Mouse (Mus musculus) cerebellum, adult 2 months (tissue): ENCODE measurements around the gene Spdye4c. TPM values are rescaled to one million over a fixed set of nuclear protein-coding genes. Genes with fewer than 3 reads are reported as not detected.

Experiments used
- DNase-seq, 2 experiments: peaks; one replicate each; pipeline ENCODE4 v3.0.0; 2021
- H3K27ac ChIP-seq: fragments of 200-500 bp; 2 replicates; pipeline ENCODE4 v1.5.1; 2012; ENCODE audit warnings: low read length, control low read depth, inconsistent platforms; ENCODE audit not compliant: insufficient read depth
- H3K27me3 ChIP-seq: fragments of 200-500 bp; 2 replicates; pipeline ENCODE4 v1.6.1; 2012; ENCODE audit warnings: inconsistent platforms, mild to moderate bottlenecking, low read length, moderate library complexity; ENCODE audit not compliant: control insufficient read depth, insufficient read depth
- H3K4me1 ChIP-seq: fragments of 200-500 bp; 2 replicates; pipeline ENCODE4 v1.6.1; 2011; ENCODE audit warnings: low read length; ENCODE audit not compliant: control insufficient read depth, insufficient read depth
- H3K4me3 ChIP-seq: fragments of 200-500 bp; replicated peaks from 2 replicates; pipeline ENCODE3; 2011; ENCODE audit warnings: mild to moderate bottlenecking, low read depth, low read length, control low read depth; ENCODE audit not compliant: insufficient read depth
- CTCF ChIP-seq: fragments of 200-500 bp; IDR thresholded peaks from 2 replicates; pipeline ENCODE4 v1.5.1; 2011; ENCODE audit warnings: low read depth, mild to moderate bottlenecking, control low read depth, low read length, moderate library complexity, borderline replicate concordance; ENCODE audit not compliant: insufficient read depth
- POLR2A ChIP-seq: fragments of 200-500 bp; IDR thresholded peaks from 2 replicates; pipeline ENCODE4 v1.6.1; 2011; ENCODE audit warnings: low read length, control low read depth, borderline replicate concordance; ENCODE audit not compliant: insufficient read depth
- WGBS: fragments of 180-500 bp; shearing (Covaris S2); methylation state at CpG from one replicate; pipeline ENCODE4 v1.1.7; 2018; 5-methylcytosine and 5-hydroxymethylcytosine counted together
- polyA plus RNA-seq: library from polyadenylated mRNA; depleted of rRNA; stranded (reverse); fragments of >200 nt; gene quantifications from 2 replicates; pipeline ENCODE4 v1.2.3, GENCODE M21; 2012; rRNA removed

Gene Spdye4c
- polyA plus RNA-seq: not detected in 2 replicates

- Histone ChIP-seq H3K4me3 (no peak within 1 kb of the TSS), H3K27me3 (no peaks in the 10 kb centered on the region), H3K4me1 (no peaks in the 10 kb centered on the region), H3K27ac (no peak within 1 kb of the TSS)
- WGBS: 97% methylated on average over 3 of the region's 3 CpGs
- TF ChIP-seq CTCF: no peak
- TF ChIP-seq POLR2A: no peak
- no peak for DNase-seq
Observed at GRCm38 (mm10) chr2:128590909-128591308, at the start of gene Spdye4c. Gene Spdye4c (plus strand): TSS chr2:128591209.

GRCm38 (mm10) chr2:128543495-128543894 lies 47.5 kb upstream of the Spdye4c start:
- no peak overlapping the region for H3K27ac ChIP-seq
- DNase-seq: no peak
- H3K4me1 ChIP-seq: peaks cover 2% of the 10 kb centered on the region; the same call in 1 of the 2 replicates
- WGBS: 90% methylated on average over 8 of the region's 8 CpGs
- H3K4me3 ChIP-seq: no peak overlapping the region
- H3K27me3 ChIP-seq: no peaks in the 10 kb centered on the region
- no peak for TF ChIP-seq POLR2A
- no peak for TF ChIP-seq CTCF

DNA sequence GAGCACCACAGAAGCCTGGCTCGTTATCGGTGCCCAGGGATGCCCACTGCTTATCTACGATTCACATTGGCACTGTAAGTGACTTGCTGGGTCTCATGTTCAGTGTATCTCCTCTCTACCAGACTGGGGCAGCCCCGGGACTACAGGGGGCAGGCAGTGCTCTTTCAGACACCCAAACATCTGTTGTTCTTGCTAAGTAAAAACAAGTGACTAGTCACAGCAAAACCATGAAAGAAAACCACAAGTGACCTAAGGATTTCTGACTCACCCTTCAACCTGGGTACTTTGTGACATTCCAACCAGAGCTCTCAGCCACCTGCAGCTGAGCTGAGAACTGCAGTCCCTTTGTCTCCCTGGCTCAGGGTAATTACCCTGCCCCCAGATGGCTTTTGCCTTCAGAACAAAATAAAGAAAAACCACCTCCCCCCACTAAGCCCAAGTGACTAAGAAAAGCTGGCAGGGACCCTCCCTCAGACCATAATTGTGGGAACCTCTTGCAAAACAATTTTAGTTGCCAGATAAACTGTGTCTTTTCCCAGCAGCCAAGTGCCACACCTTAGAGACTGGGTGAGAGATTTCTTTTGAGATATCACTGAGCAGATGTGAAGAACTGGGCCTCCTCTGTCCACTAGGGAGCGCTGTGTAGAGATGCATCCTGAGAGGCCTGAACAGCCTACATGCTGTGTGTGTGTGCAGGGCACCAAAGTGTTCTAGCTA lies 46.4 kb upstream of the Spdye4c start:
- DNase-seq: no peak
- TF ChIP-seq CTCF: peak; percentile 19; the same call in 1 of the 2 replicates
- no peak for TF ChIP-seq POLR2A
- 44% methylated on average over 5 of the region's 5 CpGs for WGBS
- H3K27ac ChIP-seq: no peak overlapping the region
- peaks cover 2% of the 10 kb centered on the region; the same call in 1 of the 2 replicates for H3K4me1 ChIP-seq
- no peaks in the 10 kb centered on the region for H3K27me3 ChIP-seq
- H3K4me3 ChIP-seq: no peak overlapping the region

DNA sequence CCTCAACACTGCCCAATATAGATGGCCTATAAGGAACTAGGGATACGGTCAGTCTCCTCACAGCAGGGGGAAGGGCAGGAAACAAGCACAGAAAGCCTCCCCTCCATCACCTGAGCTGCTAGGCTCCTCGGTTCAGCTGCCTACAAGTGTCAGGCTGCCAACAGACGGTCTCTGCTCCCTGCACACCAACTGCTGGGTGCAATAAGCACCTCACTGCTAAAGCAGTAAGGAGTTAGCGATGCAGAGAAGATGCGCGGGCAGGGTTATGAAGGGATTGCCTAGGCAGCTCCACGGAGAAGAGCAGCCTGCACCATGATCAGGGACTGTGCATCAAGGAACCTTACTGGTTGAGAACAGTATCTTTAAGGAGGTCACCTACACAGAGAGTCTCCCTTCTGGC lies 45.6 kb upstream of the Spdye4c start:
- H3K27me3 ChIP-seq: no peaks in the 10 kb centered on the region
- TF ChIP-seq CTCF (no peak), POLR2A (no peak)
- WGBS: 47% methylated on average over 7 of the region's 7 CpGs

DNA sequence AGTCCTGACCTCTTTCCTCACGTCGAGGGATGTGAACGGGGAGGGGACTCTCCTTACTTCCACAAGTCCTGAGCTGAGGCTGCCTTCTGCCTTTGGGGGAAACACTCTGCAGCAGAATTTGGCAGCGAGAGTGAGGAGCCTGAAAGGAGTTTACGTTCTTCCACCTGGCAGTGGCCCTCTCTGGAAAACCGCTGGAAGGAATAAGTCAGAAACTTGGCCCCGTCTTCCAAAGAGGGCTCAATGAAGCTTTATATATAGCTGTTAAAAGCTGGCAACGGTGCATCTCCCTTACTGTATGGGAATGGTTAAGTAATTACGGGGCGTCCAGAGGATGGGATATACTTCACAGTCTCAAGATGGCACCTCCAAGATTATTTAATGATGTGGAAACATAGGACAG lies 43.9 kb upstream of the Spdye4c start:
- H3K27ac ChIP-seq: no peak overlapping the region
- 75% methylated on average over 10 of the region's 10 CpGs for WGBS
- no peak for TF ChIP-seq POLR2A
- no peak for TF ChIP-seq CTCF
- DNase-seq: no peak
- H3K4me3 ChIP-seq: no peak overlapping the region
- H3K27me3 ChIP-seq: no peaks in the 10 kb centered on the region
- H3K4me1 ChIP-seq: peaks cover 2% of the 10 kb centered on the region; the same call in 1 of the 2 replicates

More for the DNA sequence above, 45.6 kb upstream of the Spdye4c start:
- DNase-seq: no peak
- Histone ChIP-seq H3K27ac (no peak overlapping the region), H3K4me3 (no peak overlapping the region), H3K4me1 (peaks cover 2% of the 10 kb centered on the region; the same call in 1 of the 2 replicates)

DNA sequence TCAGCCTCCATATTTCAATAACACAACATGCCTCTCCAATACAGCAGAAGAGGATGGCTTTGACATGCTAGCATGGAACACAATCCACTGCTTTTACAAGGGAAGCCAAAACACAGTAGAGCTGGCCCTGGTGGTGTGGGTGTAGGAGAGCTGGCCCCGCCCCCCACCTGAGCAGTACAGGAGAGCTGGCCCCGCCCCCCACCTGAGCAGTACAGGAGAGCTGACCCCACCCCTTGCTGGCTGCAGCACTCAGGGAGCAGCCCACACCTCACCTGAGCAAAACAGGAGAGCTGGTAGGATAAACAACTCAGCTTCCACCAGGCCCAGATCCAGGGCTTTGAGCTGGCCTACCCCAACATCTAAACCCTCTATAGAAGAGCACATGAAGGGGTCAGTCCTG lies 42.7 kb upstream of the Spdye4c start:
- peaks cover 2% of the 10 kb centered on the region; the same call in 1 of the 2 replicates for H3K4me1 ChIP-seq
- H3K27me3 ChIP-seq: no peaks in the 10 kb centered on the region
- 75% methylated on average over 2 of the region's 2 CpGs for WGBS
- DNase-seq: no peak
- H3K4me3 ChIP-seq: no peak overlapping the region
- no peak for TF ChIP-seq CTCF
- no peak for TF ChIP-seq POLR2A
- H3K27ac ChIP-seq: no peak overlapping the region

GRCm38 (mm10) chr2:128549561-128549960 lies 41.4 kb upstream of the Spdye4c start:
- DNase-seq: no peak
- Histone ChIP-seq H3K27me3 (no peaks in the 10 kb centered on the region), H3K4me3 (no peak overlapping the region), H3K4me1 (peaks cover 2% of the 10 kb centered on the region; the same call in 1 of the 2 replicates), H3K27ac (no peak overlapping the region)
- 18% methylated on average over 7 of the region's 7 CpGs for WGBS
- TF ChIP-seq POLR2A (no peak), CTCF (no peak)

DNA sequence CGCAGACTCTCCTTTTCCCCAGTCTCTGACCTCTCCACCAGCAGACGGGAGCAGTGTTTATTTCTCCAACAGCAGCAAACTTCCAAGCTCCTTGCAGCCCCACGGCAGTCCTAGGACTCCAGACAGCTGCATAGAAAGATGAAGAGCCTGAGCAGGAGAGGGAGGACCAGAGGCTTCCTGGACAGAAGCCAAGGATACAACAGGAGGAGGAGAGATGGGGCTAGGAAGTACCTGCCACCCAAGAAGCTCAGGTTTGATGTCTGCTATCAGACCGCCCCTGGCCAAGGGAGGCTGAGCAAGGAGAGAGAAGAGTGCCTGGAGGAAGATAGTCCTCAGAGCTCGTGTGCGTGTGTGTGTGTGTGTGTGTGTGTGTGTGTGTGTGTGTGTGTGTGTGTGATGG lies 41.0 kb upstream of the Spdye4c start:
- TF ChIP-seq CTCF: no peak
- TF ChIP-seq POLR2A: no peak
- no peak overlapping the region for H3K4me3 ChIP-seq
- 52% methylated on average over 6 of the region's 6 CpGs for WGBS
- no peak overlapping the region for H3K27ac ChIP-seq
- no peak for DNase-seq
- H3K4me1 ChIP-seq: peaks cover 2% of the 10 kb centered on the region; the same call in 1 of the 2 replicates
- H3K27me3 ChIP-seq: no peaks in the 10 kb centered on the region
